Mouse (Mus musculus): ENCODE data around the gene Cd83. TPM values are rescaled to one million over a fixed set of nuclear protein-coding genes. Genes with fewer than 3 reads are reported as not detected.

Cd83 gene
- 12.4 and 14.9 TPM in 2 replicates for polyA plus RNA-seq (2014; fragmentation: Nextera tagmentation; extraction: Ambion mirVana)

DNA sequence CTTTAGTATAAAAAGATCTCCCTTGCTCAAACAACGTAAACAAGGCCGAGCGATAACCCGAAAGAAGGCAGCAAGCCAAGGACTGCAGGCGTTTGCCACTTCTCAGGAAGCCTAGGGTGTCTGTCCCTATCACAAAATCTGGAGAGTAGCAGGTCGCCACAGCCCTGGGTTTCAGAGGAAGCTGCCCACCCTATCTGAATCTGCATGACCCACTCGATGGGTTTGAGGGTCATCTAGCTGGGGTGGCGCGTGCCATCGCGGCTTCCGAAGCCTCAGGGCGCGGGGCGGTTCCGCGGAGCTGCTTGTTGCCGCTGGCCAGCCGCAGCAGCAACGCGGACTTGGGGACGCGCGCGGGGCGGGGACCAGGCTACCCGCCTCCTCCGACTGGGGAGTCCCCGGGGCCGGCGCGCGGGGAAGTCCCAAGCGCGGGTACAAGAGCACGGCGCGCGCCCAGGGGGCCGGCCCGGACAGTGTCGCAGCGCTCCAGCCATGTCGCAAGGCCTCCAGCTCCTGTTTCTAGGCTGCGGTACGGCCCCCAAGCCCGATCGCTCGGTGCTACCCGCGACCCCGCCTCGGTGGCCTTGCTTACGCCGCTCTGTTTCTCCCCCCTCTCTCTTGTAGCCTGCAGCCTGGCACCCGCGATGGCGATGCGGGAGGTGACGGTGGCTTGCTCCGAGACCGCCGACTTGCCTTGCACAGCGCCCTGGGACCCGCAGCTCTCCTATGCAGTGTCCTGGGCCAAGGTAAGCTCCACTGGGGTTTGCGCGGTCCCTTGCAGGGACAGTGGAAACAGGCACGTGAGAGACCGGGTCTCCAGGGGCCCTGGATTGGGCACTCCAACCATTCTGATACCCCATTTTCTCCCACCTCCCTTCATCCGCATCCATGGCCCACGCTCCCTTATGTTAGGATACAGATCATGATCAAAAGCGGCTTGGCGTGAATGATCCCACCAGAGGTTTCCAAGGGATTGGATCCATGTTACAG, at the start of gene Cd83:
Cd83 (plus strand) TSS at position 51 of the 987 bp plus-strand sequence.
- no peaks in the 10 kb centered on the region for H3K36me3 ChIP-seq (ENCODE audit: control insufficient read depth, insufficient read depth, low read length)
- 4% methylated on average over 69 of the region's 73 CpGs for WGBS
- no peaks in the 10 kb centered on the region for H3K27me3 ChIP-seq (ENCODE audit: control insufficient read depth, insufficient read depth, low read length)
- H3K4me2 ChIP-seq (replicated peaks; ENCODE audit: low read depth, low read length): peak within 1 kb of the TSS; percentile 96
- peaks cover 20% of the 10 kb centered on the region; the same call in 1 of the 2 replicates for H3K4me1 ChIP-seq (ENCODE audit: control insufficient read depth, insufficient read depth, low read length)
- peak within 1 kb of the TSS; percentile 45 for H3K9ac ChIP-seq (replicated peaks; ENCODE audit: low read depth, low read length)
- H3K4me3 ChIP-seq (ENCODE audit: low read depth, low read length): peak within 1 kb of the TSS; percentile 57
- H3K27ac ChIP-seq (ENCODE audit: low read length): no peak within 1 kb of the TSS
- peak; percentile 68 for ATAC-seq (ENCODE audit: insufficient number of reproducible peaks, insufficient read depth, low FRiP score, low read depth)
- H3K9me3 ChIP-seq (ENCODE audit: control insufficient read depth, low read depth, low read length): no peaks in the 10 kb centered on the region

DNA sequence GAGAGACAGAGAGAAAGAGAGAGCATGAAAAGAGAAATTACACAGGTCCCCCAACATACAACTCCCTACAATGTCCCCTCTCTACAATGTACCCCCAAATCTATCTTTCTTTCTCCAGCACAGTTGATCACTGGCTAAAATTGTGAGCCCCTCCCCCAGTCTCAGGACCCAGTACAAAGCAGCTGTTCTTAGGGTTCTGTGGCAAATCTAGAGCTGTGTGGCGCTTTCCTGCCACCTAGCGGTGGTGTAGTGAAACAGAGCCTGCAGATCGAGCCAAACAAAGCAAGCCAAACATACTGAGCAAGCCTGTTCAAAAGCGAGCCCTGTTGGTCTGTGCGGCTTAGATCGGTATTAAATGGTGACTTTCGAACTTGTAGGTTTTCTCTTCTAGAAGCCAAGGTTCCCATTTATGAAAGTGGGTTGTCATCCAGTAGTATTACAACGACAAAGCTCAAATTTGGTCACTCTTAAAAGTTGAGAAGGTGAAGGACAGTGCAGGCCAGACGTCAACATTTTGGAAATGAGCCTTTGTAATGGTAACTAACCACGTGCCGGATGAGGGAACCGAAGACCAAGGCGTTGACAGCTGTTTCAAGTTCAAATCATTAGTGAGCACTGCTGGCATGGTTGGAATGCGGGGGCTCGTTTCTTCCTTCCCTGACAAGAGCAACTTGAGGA, 44.8 kb upstream of the Cd83 start:
- H3K4me1 ChIP-seq (ENCODE audit: control insufficient read depth, insufficient read depth, low read length): no peaks in the 10 kb centered on the region
- no peaks in the 10 kb centered on the region for H3K27me3 ChIP-seq (ENCODE audit: control insufficient read depth, insufficient read depth, low read length)
- H3K36me3 ChIP-seq (ENCODE audit: control insufficient read depth, insufficient read depth, low read length): no peaks in the 10 kb centered on the region
- no peak overlapping the region for H3K9ac ChIP-seq (replicated peaks; ENCODE audit: low read depth, low read length)
- 24% methylated on average over 15 of the region's 15 CpGs for WGBS
- no peak overlapping the region for H3K27ac ChIP-seq (ENCODE audit: low read length)
- no peak overlapping the region for H3K4me2 ChIP-seq (replicated peaks; ENCODE audit: low read depth, low read length)
- H3K9me3 ChIP-seq (ENCODE audit: control insufficient read depth, low read depth, low read length): no peaks in the 10 kb centered on the region
- no peak overlapping the region for H3K4me3 ChIP-seq (ENCODE audit: low read depth, low read length)
- ATAC-seq (ENCODE audit: insufficient number of reproducible peaks, insufficient read depth, low FRiP score, low read depth): peak; percentile 74; the same call in 1 of the 2 replicates

DNA sequence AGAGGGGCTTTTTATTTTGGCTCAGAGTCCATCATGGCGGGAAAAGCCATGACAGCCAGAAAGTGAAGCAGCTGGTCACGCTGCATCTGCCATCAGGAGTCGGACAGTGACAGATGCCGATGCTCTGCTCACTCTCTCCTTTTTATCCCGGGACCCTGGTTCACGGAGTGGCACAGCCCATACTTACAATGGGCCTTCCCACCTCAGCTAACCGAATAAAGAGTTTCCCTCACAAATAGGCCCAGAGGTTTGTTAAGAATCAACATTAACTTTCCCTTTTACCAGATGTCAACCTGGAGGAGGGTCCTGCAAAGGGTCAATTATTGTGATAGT, 44.3 kb upstream of the Cd83 start:
- ATAC-seq (ENCODE audit: insufficient number of reproducible peaks, insufficient read depth, low FRiP score, low read depth): no peak
- WGBS: 63% methylated on average over 7 of the region's 7 CpGs
- no peaks in the 10 kb centered on the region for H3K36me3 ChIP-seq (ENCODE audit: control insufficient read depth, insufficient read depth, low read length)
- H3K4me3 ChIP-seq (ENCODE audit: low read depth, low read length): no peak overlapping the region
- H3K9ac ChIP-seq (replicated peaks; ENCODE audit: low read depth, low read length): no peak overlapping the region
- no peak overlapping the region for H3K4me2 ChIP-seq (replicated peaks; ENCODE audit: low read depth, low read length)
- H3K4me1 ChIP-seq (ENCODE audit: control insufficient read depth, insufficient read depth, low read length): no peaks in the 10 kb centered on the region
- no peaks in the 10 kb centered on the region for H3K27me3 ChIP-seq (ENCODE audit: control insufficient read depth, insufficient read depth, low read length)
- H3K9me3 ChIP-seq (ENCODE audit: control insufficient read depth, low read depth, low read length): no peaks in the 10 kb centered on the region
- H3K27ac ChIP-seq (ENCODE audit: low read length): no peak overlapping the region

DNA sequence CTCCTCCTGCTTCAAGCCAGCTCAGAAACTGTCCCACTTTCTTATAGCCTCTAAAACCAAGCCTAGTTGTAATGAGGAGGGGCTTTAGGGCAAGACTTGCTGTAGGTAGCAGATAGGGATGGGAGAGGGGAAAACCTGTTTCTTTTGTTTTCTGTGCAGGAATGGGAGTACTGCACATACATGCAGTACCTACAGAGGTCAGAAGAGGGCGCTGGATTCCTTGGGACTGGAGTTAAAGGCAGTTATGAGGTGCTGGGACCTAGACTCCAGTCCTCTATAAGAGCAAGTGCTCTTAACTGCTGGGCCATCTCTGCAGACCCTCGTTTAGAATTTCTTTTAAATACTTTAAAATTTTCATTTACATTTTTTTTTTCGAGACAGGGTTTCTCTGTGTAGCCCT, 41.9 kb upstream of the Cd83 start:
- Histone ChIP-seq H3K4me1 (ENCODE audit: control insufficient read depth, insufficient read depth, low read length) (no peaks in the 10 kb centered on the region), H3K9me3 (ENCODE audit: control insufficient read depth, low read depth, low read length) (no peaks in the 10 kb centered on the region; the same call in 1 of the 2 replicates), H3K27ac (ENCODE audit: low read length) (no peak overlapping the region), H3K4me2 (replicated peaks; ENCODE audit: low read depth, low read length) (no peak overlapping the region), H3K9ac (replicated peaks; ENCODE audit: low read depth, low read length) (no peak overlapping the region), H3K36me3 (ENCODE audit: control insufficient read depth, insufficient read depth, low read length) (no peaks in the 10 kb centered on the region), H3K4me3 (ENCODE audit: low read depth, low read length) (no peak overlapping the region), H3K27me3 (ENCODE audit: control insufficient read depth, insufficient read depth, low read length) (no peaks in the 10 kb centered on the region)
- WGBS: 64% methylated on average over 3 of the region's 3 CpGs
- no peak for ATAC-seq (ENCODE audit: insufficient number of reproducible peaks, insufficient read depth, low FRiP score, low read depth)

DNA sequence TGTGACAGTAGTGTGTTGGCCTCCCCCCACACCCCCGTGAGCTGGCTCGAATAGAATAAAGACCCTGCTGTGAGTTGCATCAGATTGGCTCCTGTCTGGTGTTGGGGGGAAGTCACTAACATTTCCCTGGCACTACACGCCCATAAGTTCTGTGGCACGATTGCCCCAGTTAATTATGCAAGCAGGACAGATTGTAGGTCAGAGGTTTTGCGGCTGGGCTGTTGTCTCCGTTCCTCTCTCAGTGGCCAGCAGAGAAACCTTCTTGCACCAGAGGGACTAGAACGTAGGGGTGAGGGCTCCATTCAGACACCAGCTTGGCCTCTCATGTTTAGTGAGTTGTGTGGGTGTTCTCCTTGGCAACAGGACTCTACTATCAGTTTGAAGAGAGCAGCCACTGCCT, 40.3 kb upstream of the Cd83 start:
- Histone ChIP-seq H3K27me3 (ENCODE audit: control insufficient read depth, insufficient read depth, low read length) (no peaks in the 10 kb centered on the region), H3K27ac (ENCODE audit: low read length) (no peak overlapping the region), H3K9me3 (ENCODE audit: control insufficient read depth, low read depth, low read length) (no peaks in the 10 kb centered on the region; the same call in 1 of the 2 replicates), H3K36me3 (ENCODE audit: control insufficient read depth, insufficient read depth, low read length) (no peaks in the 10 kb centered on the region), H3K4me1 (ENCODE audit: control insufficient read depth, insufficient read depth, low read length) (no peaks in the 10 kb centered on the region), H3K4me2 (replicated peaks; ENCODE audit: low read depth, low read length) (no peak overlapping the region), H3K9ac (replicated peaks; ENCODE audit: low read depth, low read length) (no peak overlapping the region), H3K4me3 (ENCODE audit: low read depth, low read length) (no peak overlapping the region)
- 86% methylated on average over 7 of the region's 7 CpGs for WGBS
- no peak for ATAC-seq (ENCODE audit: insufficient number of reproducible peaks, insufficient read depth, low FRiP score, low read depth)

DNA sequence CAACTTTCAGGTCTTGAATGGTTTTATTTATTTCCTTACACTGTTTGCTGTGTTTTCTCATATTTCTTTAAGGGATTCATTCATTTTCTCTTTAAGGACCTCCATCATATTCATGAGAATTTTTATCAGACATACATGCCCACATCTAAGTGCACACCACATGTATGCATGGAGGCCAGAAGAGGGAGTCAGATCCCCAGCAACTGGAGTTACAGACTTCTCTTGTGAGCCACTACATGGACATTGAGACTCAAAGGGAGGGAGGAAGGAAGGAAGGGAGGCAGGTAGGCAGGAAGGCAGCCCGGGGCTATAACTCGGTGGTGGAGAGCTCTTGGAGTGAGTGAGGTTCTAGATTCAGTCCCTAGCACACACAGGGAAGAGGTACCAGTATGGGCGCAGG, 34.3 kb upstream of the Cd83 start:
- no peaks in the 10 kb centered on the region for H3K27me3 ChIP-seq (ENCODE audit: control insufficient read depth, insufficient read depth, low read length)
- H3K27ac ChIP-seq (ENCODE audit: low read length): no peak overlapping the region
- ATAC-seq (ENCODE audit: insufficient number of reproducible peaks, insufficient read depth, low FRiP score, low read depth): no peak
- no peak overlapping the region for H3K9ac ChIP-seq (replicated peaks; ENCODE audit: low read depth, low read length)
- peaks cover 2% of the 10 kb centered on the region; the same call in 1 of the 2 replicates for H3K4me1 ChIP-seq (ENCODE audit: control insufficient read depth, insufficient read depth, low read length)
- no peaks in the 10 kb centered on the region for H3K36me3 ChIP-seq (ENCODE audit: control insufficient read depth, insufficient read depth, low read length)
- 72% methylated on average over 3 of the region's 3 CpGs for WGBS
- no peak overlapping the region for H3K4me2 ChIP-seq (replicated peaks; ENCODE audit: low read depth, low read length)
- H3K9me3 ChIP-seq (ENCODE audit: control insufficient read depth, low read depth, low read length): no peaks in the 10 kb centered on the region; the same call in 1 of the 2 replicates
- H3K4me3 ChIP-seq (ENCODE audit: low read depth, low read length): no peak overlapping the region

DNA sequence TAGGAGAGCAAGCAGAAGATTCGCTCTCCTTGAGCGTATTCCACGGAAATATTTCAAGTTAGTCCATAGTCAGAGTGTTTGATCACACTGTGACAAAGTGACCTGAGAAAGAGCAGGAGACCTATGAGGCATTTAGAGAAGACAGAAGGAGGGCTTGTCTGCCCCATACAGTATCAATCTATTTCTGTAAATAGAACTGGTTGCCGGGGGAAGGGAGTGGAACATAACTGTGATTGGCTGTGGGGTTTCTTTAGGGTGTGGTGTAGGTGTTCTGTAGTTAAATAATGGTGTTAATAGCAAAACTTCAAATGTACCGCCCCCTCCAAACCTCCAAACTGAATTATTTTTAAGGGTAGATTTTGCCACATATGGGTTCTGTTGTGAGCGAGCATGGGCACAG, 33.6 kb upstream of the Cd83 start:
- H3K27ac ChIP-seq (ENCODE audit: low read length): no peak overlapping the region
- no peaks in the 10 kb centered on the region for H3K36me3 ChIP-seq (ENCODE audit: control insufficient read depth, insufficient read depth, low read length)
- no peaks in the 10 kb centered on the region; the same call in 1 of the 2 replicates for H3K9me3 ChIP-seq (ENCODE audit: control insufficient read depth, low read depth, low read length)
- WGBS: 86% methylated on average over 6 of the region's 6 CpGs
- no peaks in the 10 kb centered on the region for H3K27me3 ChIP-seq (ENCODE audit: control insufficient read depth, insufficient read depth, low read length)
- H3K9ac ChIP-seq (replicated peaks; ENCODE audit: low read depth, low read length): no peak overlapping the region
- ATAC-seq (ENCODE audit: insufficient number of reproducible peaks, insufficient read depth, low FRiP score, low read depth): no peak
- no peak overlapping the region for H3K4me2 ChIP-seq (replicated peaks; ENCODE audit: low read depth, low read length)
- H3K4me1 ChIP-seq (ENCODE audit: control insufficient read depth, insufficient read depth, low read length): peaks cover 2% of the 10 kb centered on the region; the same call in 1 of the 2 replicates
- H3K4me3 ChIP-seq (ENCODE audit: low read depth, low read length): no peak overlapping the region

DNA sequence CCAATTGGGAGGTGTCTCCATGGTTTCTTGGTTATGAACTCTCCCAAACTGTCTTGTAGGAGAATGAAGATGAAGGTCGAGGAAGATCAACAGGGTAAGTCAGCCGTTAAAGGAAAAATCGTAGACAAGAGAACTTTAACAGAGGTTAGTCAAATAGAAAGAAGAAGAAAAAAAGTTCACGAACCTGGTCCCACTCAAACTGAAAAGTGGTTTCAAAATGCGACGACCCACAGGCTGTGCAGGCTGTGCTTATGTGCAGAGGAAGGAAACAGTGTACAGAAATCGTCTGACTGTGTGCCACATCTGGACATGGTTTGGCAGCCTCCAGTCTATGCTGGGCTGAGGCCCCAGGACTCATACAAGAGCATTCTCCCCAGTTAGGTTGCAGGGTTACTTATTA, 32.2 kb upstream of the Cd83 start:
- no peak overlapping the region for H3K27ac ChIP-seq (ENCODE audit: low read length)
- H3K9ac ChIP-seq (replicated peaks; ENCODE audit: low read depth, low read length): no peak overlapping the region
- no peaks in the 10 kb centered on the region for H3K9me3 ChIP-seq (ENCODE audit: control insufficient read depth, low read depth, low read length)
- 71% methylated on average over 7 of the region's 7 CpGs for WGBS
- no peak for ATAC-seq (ENCODE audit: insufficient number of reproducible peaks, insufficient read depth, low FRiP score, low read depth)
- H3K27me3 ChIP-seq (ENCODE audit: control insufficient read depth, insufficient read depth, low read length): no peaks in the 10 kb centered on the region
- H3K36me3 ChIP-seq (ENCODE audit: control insufficient read depth, insufficient read depth, low read length): no peaks in the 10 kb centered on the region
- H3K4me3 ChIP-seq (ENCODE audit: low read depth, low read length): no peak overlapping the region
- H3K4me1 ChIP-seq (ENCODE audit: control insufficient read depth, insufficient read depth, low read length): peaks cover 2% of the 10 kb centered on the region; the same call in 1 of the 2 replicates
- H3K4me2 ChIP-seq (replicated peaks; ENCODE audit: low read depth, low read length): no peak overlapping the region
